Mouse (Mus musculus) lung, adult 2 months (tissue): ENCODE data around the gene Gm10715. TPM values are rescaled to one million over a fixed set of nuclear protein-coding genes. Genes with fewer than 3 reads are reported as not detected.
"Not testable (repeated sequence)": the region's sequence is repeated elsewhere in the genome, so short reads cannot be mapped to it uniquely, and the experiment has no call there.

ENCODE experiments used
- DNase-seq: peaks from one replicate; pipeline ENCODE4 v3.0.0; 2022
- H3K4me1 ChIP-seq: fragments of 200-500 bp; 2 replicates; pipeline ENCODE4 v1.6.1; 2011; ENCODE audit warnings: low read length; ENCODE audit not compliant: control insufficient read depth, insufficient read depth
- H3K4me3 ChIP-seq: fragments of 200-500 bp; replicated peaks from 2 replicates; pipeline ENCODE3; 2011; ENCODE audit warnings: low read depth, mild to moderate bottlenecking, control low read depth, low read length; ENCODE audit errors: extremely low read depth
- WGBS: fragments of 180-500 bp; shearing (Covaris S2); methylation state at CpG from one replicate; pipeline ENCODE4 v1.1.7; 2018; 5-methylcytosine and 5-hydroxymethylcytosine counted together
- polyA plus RNA-seq: library from polyadenylated mRNA; depleted of rRNA; stranded (reverse); fragments of >200 nt; gene quantifications from 2 replicates; pipeline ENCODE4 v1.2.3, GENCODE M21; 2012; rRNA removed

Gm10715 gene
- not detected in 2 replicates for polyA plus RNA-seq

GRCm38 (mm10) chr9:3036577-3036976, at the start of gene Gm10715:
Gene Gm10715, plus strand, starts transcription at chr9:3036877.
- not testable (repeated sequence) for H3K4me3 ChIP-seq, H3K4me1 ChIP-seq, DNase-seq
- 78% methylated on average over 8 of the region's 8 CpGs for WGBS

DNA sequence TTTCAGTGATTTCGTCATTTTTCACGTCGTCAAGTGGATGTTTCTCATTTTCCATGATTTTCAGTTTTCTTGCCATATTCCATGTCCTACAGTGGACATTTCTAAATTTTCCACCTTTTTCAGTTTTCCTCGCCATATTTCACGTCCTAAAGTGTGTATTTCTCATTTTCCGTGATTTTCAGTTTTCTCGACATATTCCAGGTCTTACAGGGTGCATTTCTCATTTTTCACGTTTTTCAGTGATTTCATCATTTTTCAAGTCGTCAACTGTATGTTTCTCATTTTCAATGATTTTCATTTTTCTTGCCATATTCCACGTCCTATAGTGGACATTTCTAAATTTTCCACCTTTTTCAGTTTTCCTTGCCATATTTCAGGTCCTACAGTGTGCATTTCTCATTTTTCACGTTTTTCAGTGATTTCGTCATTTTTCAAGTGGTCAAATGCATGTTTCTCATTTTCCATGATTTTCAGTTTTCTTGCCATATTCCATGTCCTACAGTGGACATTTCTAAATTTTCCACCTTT, 36.2 kb upstream of the Gm10715 start, which contains the start of gene Gm10722:
Gene Gm10722, plus strand, starts transcription at position 478 of the 528 bp plus-strand sequence.
- WGBS: 74% methylated on average over 12 of the region's 12 CpGs
- DNase-seq, H3K4me1 ChIP-seq, H3K4me3 ChIP-seq: not testable (repeated sequence)

DNA sequence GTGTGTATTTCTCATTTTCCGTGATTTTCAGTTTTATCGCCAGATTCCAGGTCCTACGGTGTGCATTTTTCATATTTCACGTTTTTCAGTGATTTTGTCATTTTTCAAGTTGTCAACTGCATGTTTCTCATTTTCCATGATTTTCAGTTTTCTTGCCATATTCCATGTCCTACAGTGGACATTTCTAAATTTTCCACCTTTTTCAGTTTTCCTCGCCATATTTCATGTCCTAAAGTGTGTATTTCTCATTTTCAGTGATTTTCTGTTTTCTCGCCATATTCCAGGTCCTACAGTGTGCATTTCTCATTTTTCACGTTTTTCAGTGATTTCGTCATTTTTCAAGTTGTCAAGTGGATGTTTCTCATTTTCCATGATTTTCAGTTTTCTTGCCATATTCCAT, 35.7 kb upstream of the Gm10715 start:
- H3K4me3 ChIP-seq, DNase-seq, H3K4me1 ChIP-seq: not testable (repeated sequence)
- 67% methylated on average over 8 of the region's 8 CpGs for WGBS

- H3K4me3 ChIP-seq, H3K4me1 ChIP-seq: not testable (repeated sequence)
- DNase-seq: peak; percentile 66
- WGBS: 73% methylated on average over 9 of the region's 11 CpGs
Observed at GRCm38 (mm10) chr9:3001948-3002659, 34.6 kb upstream of the Gm10715 start.

DNA sequence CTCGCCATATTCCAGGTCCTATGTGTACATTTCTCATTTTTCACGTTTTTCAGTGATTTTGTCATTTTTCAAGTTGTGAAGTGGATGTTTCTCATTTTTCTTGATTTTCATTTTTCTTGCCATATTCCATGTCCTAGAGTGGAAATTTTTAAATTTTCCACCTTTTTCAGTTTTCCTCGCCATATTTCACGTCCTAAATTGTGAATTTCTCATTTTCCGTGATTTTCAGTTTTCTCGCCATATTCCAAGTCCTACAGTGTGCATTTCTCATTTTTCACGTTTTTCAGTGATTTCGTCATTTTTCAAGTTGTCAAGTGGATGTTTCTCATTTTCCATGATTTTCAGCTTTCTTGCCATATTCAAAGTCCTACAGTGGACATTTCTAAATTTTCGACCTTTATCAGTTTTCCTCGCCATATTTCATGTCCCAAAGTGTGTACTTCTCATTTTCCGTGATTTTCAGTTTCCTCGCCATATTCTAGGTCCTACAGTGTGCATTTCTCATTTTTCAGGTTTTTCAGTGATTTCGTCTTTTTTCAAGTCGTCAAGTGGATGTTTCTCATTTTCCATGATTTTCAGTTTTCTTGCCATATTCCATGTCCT, 33.8 kb upstream of the Gm10715 start, which contains the start of gene Gm11168:
Gene Gm11168, plus strand, starts transcription at position 553 of the 603 bp plus-strand sequence.
- H3K4me3 ChIP-seq, H3K4me1 ChIP-seq, DNase-seq: not testable (repeated sequence)
- WGBS: 74% methylated on average over 6 of the region's 14 CpGs

GRCm38 (mm10) chr9:3006179-3006578, 30.5 kb upstream of the Gm10715 start:
- not testable (repeated sequence) for H3K4me3 ChIP-seq, H3K4me1 ChIP-seq, DNase-seq
- whole genome bisulfite sequencing: 79% methylated on average over 1 of the region's 5 CpGs

DNA sequence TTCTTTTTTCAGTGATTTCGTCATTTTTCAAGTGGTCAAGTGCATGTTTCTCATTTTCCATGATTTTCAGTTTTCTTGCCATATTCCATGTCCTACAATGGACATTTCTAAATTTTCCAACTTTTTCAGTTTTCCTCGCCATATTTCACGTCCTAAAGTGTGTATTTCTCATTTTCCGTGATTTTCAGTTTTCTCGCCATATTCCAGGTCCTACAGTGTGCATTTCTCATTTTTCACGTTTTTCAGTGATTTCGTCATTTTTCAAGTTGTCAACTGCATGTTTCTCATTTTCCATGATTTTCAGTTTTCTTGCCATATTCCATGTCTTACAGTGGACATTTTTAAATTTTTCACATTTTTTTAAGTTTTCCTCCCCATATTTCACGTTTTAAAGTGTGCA, 30.0 kb upstream of the Gm10715 start:
- DNase-seq: peak; percentile 76
- not testable (repeated sequence) for H3K4me1 ChIP-seq, H3K4me3 ChIP-seq
- 76% methylated on average over 8 of the region's 8 CpGs for WGBS

- H3K4me1 ChIP-seq, DNase-seq, H3K4me3 ChIP-seq: not testable (repeated sequence)
- 75% methylated on average over 8 of the region's 9 CpGs for WGBS
Observed at GRCm38 (mm10) chr9:3007272-3007671, 29.4 kb upstream of the Gm10715 start.

DNA sequence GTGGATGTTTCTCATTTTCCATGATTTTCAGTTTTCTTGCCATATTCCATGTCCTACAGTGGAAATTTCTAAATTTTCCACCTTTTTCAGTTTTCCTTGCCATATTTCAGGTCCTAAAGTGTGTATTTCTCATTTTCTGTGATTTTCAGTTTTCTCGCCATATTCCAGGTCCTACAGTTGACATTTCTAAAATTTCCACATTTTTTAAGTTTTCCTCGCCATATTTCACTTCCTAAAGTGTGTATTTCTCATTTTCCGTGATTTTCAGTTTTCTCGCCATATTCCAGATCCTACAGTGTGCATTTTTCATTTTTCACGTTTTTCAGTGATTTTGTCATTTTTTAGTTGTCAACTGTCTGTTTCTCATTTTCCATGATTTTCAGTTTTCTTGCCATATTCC, 27.3 kb upstream of the Gm10715 start:
- H3K4me1 ChIP-seq, DNase-seq, H3K4me3 ChIP-seq: not testable (repeated sequence)
- WGBS: no CpG with 5 or more reads among the region's 5 CpGs

DNA sequence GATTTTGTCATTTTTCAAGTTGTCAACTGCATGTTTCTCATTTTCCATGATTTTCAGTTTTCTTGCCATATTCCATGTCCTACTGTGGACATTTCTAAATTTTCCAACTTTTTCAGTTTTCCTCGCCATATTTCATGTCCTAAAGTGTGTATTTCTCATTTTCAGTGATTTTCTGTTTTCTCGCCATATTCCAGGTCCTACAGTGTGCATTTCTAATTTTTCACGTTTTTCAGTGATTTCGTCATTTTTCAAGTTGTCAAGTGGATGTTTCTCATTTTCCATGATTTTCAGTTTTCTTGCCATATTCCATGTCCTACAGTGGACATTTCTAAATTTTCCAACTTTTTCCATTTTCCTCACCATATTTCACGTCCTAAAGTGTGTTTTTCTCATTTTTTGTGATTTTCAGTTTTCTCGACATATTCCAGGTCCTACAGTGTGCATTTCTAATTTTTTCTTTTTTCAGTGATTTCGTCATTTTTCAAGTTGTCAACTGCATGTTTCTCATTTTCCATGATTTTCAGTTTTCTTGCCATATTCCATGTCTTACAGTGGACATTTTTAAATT, 24.5 kb upstream of the Gm10715 start:
- WGBS: 76% methylated on average over 3 of the region's 7 CpGs
- not testable (repeated sequence) for H3K4me3 ChIP-seq, DNase-seq, H3K4me1 ChIP-seq

GRCm38 (mm10) chr9:3012733-3013279, 23.9 kb upstream of the Gm10715 start, which contains the start of gene Gm10721:
Gene Gm10721, plus strand, starts transcription at chr9:3013140.
- DNase-seq, H3K4me1 ChIP-seq: not testable (repeated sequence)
- WGBS: no CpG with 5 or more reads among the region's 11 CpGs

DNA sequence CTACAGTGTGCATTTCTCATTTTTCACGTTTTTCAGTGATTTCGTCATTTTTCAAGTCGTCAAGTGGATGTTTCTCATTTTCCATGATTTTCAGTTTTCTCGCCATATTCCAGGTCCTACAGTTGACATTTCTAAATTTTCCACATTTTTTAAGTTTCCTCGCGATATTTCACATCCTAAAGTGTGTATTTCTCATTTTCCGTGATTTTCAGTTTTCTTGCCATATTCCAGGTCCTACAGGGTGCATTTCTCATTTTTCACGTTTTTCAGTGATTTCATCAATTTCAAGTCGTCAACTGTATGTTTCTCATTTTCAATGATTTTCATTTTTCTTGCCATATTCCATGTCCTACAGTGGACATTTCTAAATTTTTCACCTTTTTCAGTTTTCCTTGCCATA, 21.3 kb upstream of the Gm10715 start, which contains the start of gene Gm10720:
Gene Gm10720, plus strand, starts transcription at position 301 of the 400 bp plus-strand sequence.
- not testable (repeated sequence) for H3K4me3 ChIP-seq, DNase-seq, H3K4me1 ChIP-seq
- 69% methylated on average over 5 of the region's 9 CpGs for WGBS

More at GRCm38 (mm10) chr9:3012733-3013279, 23.9 kb upstream of the Gm10715 start, which contains the start of gene Gm10721:
- not testable (repeated sequence) for H3K4me3 ChIP-seq

GRCm38 (mm10) chr9:3015896-3016295, 20.8 kb upstream of the Gm10715 start:
- WGBS: 77% methylated on average over 6 of the region's 6 CpGs
- not testable (repeated sequence) for H3K4me3 ChIP-seq, H3K4me1 ChIP-seq, DNase-seq

- H3K4me1 ChIP-seq, DNase-seq, H3K4me3 ChIP-seq: not testable (repeated sequence)
- 32% methylated on average over 2 of the region's 9 CpGs for WGBS
Observed at GRCm38 (mm10) chr9:3017108-3017507, 19.6 kb upstream of the Gm10715 start, which contains the start of gene Gm10719. Gene Gm10719, plus strand, starts transcription at chr9:3017408.

DNA sequence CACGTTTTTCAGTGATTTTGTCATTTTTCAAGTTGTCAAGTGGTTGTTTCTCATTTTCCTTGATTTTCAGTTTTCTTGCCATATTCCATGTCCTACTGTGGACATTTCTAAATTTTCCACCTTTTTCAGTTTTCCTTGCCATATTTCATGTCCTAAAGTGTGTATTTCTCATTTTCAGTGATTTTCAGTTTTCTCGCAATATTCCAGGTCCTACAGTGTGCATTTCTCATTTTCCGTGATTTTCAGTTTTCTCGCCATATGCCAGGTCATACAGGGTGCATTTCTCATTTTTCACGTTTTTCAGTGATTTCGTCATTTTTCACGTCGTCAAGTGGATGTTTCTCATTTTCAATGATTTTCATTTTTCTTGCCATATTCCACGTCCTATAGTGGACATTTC, 17.7 kb upstream of the Gm10715 start:
- not testable (repeated sequence) for H3K4me3 ChIP-seq, DNase-seq, H3K4me1 ChIP-seq
- WGBS: 63% methylated on average over 9 of the region's 9 CpGs
